Mouse (Mus musculus) G1E (cell line): ENCODE data around the gene Cep85l.

Source experiments
- CTCF ChIP-seq: IDR thresholded peaks from 2 replicates; pipeline ENCODE4 v1.5.1; 2012; ENCODE audit warnings: low read depth, low read length, inconsistent platforms, mixed read lengths
- GATA1 ChIP-seq: IDR thresholded peaks from 2 replicates; pipeline ENCODE4 v1.6.1; 2012; ENCODE audit warnings: borderline replicate concordance, low read length, inconsistent platforms, mixed read lengths
- GATA2 ChIP-seq: IDR thresholded peaks from 2 replicates; pipeline ENCODE4 v1.6.1; 2012; ENCODE audit warnings: low read depth, low read length, inconsistent platforms, borderline replicate concordance
- TAL1 ChIP-seq: conservative IDR thresholded peaks from 2 replicates; pipeline ENCODE4 v1.6.1; 2012; ENCODE audit warnings: low read depth, low read length, inconsistent platforms, mixed read lengths

- TF ChIP-seq CTCF = no peak
- TF ChIP-seq GATA1 = no peak
- TF ChIP-seq TAL1 = no peak
- no peak for TF ChIP-seq GATA2
Observed at GRCm38 (mm10) chr10:53379709-53380106, at the start of gene Cep85l.
